Mouse (Mus musculus) right cerebral cortex, postnatal 25 days (tissue): ENCODE measurements around the gene Galns.

Experiments
- DNase-seq: peaks from one replicate; pipeline ENCODE4 v3.0.0; 2022

The Galns gene

GRCm38 (mm10) chr8:122611295-122612133, at the start of gene Galns, which contains the start of gene Trappc2l:
Gene Galns (minus strand): TSS chr8:122611463.
Gene Trappc2l (plus strand): TSS chr8:122611640.
- DNase-seq: peak; percentile 93

- DNase-seq: no peak
Observed at GRCm38 (mm10) chr8:122660022-122660421, 48.8 kb upstream of the Galns start.

DNA sequence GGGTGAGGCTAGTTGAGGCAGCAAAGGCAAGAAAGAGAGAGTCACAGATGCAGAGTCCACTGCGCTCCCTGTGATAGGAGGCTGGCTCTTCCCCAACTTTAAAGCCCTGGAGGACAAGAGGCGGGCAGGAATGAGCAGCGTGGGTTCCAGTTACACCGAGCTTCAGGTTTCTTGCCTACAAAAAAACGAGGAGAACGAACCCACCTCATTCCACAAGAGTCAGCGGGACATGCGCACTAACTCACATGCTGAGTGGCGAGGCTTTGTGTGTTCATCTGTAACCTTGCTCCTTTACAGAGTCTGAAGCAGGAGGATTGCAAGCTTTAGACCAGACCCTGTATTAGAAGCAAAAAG, 47.5 kb upstream of the Galns start:
- no peak for DNase-seq

- no peak for DNase-seq
Observed at GRCm38 (mm10) chr8:122658149-122658806, 47.0 kb upstream of the Galns start.

DNA sequence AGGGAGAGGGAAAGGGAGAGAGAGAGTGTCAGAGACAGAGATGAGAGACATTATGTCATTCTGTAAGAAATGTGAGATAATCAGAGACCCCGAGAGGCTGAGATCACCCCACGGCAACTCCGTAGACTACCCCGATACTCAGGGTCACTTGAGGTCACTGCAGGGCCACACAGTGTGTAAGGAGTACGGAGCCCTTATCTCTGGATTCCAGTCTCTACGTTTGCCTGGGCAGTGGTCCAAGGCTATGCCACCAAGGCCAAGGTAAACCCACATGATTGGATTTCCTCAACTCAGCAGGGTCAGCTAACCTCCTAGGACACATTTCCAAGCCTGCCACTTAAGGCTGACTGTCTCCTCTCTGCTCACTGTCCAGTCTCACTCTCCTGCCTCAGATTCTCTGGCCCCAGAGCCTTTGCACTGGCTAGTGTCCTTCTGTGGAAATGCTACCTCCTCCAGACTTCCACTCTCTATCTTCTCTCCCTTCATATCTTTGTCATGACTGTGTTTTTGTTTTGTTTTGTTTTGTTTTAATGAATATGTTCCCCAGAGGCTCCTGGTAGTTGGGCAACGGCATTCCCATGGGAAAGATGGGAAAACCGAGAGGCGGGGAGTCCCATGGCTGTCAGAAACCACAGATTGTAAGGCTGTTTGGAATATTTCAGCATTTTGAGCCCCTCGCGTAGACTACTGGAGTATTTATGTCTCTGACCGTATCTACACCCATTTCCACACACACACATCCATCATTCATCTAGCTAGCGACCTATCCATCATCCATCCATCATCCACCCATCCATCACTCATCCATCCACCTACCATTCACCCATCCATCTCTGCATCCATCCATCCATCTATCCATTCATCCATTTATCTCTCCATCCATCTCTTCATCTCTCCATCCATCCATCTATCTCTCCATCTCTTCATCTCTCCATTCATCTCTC, 45.1 kb upstream of the Galns start:
- DNase-seq: no peak

GRCm38 (mm10) chr8:122654768-122655167, 43.5 kb upstream of the Galns start:
- DNase-seq: no peak

GRCm38 (mm10) chr8:122652643-122653042, 41.4 kb upstream of the Galns start:
- DNase-seq: no peak

- DNase-seq: no peak
Observed at GRCm38 (mm10) chr8:122651326-122651921, 40.2 kb upstream of the Galns start.

DNA sequence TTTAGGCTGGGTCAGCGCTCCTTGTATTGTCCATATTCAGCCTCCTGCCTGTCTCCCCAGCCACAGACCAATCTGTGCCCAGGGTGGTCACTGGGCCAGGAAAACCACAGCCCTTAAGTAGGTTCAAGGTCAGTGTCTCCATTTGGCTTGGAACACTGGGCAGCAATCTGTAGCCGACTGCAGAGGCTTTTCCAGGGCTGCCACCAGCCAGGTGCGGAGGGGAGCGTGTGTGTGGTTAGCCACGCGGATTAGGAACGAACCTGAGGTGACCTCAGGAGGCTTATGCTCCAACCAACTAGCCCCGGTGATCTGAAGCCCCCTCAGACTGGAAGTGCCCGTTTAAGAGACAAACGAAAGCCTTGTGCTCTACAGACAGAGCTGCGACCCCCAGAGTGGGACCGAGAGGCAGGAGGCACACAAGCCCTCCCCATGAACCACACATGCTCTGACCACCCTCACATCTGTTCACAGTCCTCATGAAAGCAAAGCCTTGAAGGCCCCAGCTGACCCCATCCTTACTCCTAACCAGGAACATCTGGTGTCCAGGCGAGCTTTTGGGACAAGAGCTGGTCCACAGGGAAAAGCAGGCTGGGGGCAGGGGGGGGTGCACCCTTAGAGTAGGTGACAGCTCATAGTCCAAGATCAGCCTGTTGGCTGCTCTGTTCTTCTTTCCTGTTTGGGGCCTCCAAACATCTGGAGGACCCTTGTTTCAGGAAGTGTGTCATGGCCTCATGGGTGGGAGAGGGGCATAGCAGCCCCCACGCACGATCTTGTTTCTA, 37.1 kb upstream of the Galns start:
- DNase-seq: no peak

GRCm38 (mm10) chr8:122646337-122646736, 35.1 kb upstream of the Galns start:
- DNase-seq: no peak

GRCm38 (mm10) chr8:122644175-122644954, 33.1 kb upstream of the Galns start:
- no peak for DNase-seq

DNA sequence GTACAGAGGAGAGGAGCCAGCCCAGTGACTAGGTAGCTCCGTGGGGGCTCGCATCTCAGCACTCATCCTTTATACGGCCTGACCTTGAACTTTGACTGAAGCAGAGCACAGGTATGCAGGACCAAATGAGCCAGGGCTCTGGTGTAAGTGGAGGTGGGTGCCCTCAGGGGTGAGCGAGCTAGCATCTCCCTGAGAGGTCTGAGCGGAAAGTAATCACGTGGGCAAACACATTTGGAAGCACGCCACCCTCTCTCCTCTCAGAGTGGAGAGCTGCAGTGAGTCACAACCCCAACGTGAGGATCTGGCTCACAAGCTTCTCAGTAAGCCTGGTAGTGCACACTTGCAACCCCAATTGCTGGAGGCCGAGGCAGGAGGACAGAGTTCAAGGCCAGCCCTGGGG, 30.8 kb upstream of the Galns start:
- DNase-seq: peak; percentile 45

DNA sequence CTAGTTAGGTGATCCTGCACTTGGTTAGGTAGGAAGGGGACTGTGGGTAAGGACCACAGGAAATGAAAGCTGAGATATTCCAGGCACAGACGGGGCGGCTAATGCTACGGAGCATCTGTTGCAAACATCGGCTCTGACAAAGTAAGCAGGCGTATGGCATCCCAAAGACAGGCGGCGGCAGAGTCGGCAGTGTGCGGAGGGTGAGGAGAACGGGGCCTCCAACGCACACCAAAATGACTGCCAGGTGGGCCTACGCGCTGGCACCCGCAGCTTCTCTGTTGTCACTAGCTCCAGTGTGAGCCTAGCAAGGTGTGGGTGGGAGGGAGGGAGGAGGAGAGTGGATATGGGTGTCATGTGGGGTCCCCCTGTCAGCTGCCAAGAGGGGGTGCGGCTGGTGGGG, 30.1 kb upstream of the Galns start:
- peak; percentile 83 for DNase-seq

DNA sequence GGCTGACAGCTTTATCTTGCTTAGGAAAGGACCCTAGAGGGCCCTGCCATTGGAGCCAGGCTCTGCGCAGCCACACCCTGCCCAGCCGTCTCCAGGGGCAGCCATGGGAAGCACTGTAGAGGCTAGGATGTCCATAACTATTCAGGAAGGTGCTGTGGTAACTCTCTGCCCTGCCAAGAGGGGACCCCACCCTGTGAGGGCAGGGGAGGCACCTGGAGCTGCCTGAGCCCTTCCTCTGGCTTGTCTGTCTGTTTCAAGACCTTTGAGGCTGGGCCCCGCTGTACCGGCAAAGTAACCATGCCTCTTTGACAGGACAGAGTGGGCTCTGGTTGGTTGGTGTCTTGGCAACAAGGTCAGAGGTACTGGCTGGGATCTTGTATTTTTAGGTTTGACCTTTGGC, 29.6 kb upstream of the Galns start:
- DNase-seq: no peak

DNA sequence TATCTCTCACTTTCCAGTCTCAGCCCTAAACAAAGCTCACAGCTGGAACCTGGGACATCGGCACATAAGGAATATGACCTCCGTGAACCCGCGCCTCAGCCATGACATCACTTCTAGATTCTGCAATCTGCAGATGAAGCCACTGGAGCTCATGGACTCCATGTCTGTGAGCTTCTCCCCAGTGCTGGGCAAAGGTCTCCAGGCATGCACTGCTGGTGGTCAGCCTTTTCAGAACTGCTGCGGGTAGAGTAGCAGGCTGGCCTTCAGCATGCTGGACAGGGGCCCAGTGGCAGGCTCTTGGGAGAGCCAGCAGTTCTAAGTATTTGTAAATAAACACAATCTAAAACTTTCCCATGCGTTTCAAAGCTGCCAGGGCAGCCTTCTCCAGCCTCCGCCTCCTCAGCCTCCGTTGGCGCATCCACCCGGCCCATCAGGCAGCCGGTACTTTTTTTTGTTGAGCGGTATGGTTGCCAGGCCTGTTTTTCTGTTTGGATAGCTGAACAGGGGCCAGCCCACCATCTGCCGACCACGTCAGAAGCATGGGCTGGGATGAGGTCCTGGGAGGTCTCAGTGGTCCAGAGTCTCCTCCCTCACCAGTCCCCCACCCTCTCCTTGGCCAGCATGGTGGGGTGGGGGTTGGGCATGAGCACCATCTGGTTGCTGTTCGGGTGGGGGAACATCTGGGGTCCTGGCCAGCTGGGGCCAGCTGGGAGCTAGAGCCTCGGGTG, 28.4 kb upstream of the Galns start:
- no peak for DNase-seq

GRCm38 (mm10) chr8:122638601-122639000, 27.3 kb upstream of the Galns start:
- no peak for DNase-seq

GRCm38 (mm10) chr8:122637230-122637629, 26.0 kb upstream of the Galns start:
- DNase-seq: no peak

DNA sequence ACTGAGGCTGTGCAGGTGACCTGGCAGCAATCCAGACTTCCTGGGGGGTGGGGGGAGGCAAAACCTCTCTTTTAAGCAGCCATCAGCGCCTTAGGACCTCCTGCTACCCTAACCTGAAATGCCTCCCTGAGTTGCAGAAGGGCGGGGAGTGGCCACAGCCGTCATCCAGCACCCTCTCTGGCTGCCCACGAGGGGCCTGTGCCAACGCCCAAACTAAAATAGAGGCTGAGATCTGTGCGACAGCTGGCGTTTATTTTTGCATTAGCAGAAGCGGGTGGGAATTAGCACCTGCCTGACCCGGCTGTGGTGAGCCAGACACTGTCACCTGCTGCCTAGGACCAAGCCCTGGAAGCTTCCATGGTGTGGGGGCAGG, 25.5 kb upstream of the Galns start:
- DNase-seq: peak; percentile 38

- no peak for DNase-seq
Observed at GRCm38 (mm10) chr8:122635878-122636802, 24.9 kb upstream of the Galns start.
